In genomic region chr10:19562598-19562997, GRCm38 (mm10) we compare ENCODE assay signal across 33 mouse cellular contexts. TPM values are rescaled to one million over a fixed set of nuclear protein-coding genes. Genes with fewer than 3 reads are reported as not detected.
DNase-seq lines count a peak whose midpoint lies in the region; ATAC-seq and TF ChIP-seq lines count a peak whose summit lies in the region.
"Had no signal": no experiment of that assay in that cellular context is flagged by ENCODE, and none has a peak within 500 bp of the region (broad histone marks: within the 10 kb centered on the region; RNA-seq: fewer than 3 reads in every experiment).

No protein-coding gene starts in this region.

- 0 out of 2 replicates have a peak overlapping the region, but pooled peaks have one; percentile 9 for H3K27ac ChIP-seq in lung, postnatal 0 days (ENCODE audit: low read length)
- peak overlapping the region; percentile 11; the same call in 1 of the 2 replicates for H3K27ac ChIP-seq in bone marrow macrophage, adult 2 months (ENCODE audit: insufficient read depth, low read depth, low read length)
- H3K27ac ChIP-seq in forebrain, embryonic 16.5 days (ENCODE audit: low read length), result no peak overlapping the region
- H3K27ac ChIP-seq: hindbrain, embryonic 15.5 days; limb, embryonic 13.5 days; liver, embryonic 13.5 days; midbrain, embryonic 10.5 days had no signal

- H3K9ac ChIP-seq in lung, postnatal 0 days (replicated peaks; ENCODE audit: low read depth), result no peak overlapping the region
- H3K9ac ChIP-seq in forebrain, embryonic 16.5 days (replicated peaks; ENCODE audit: low read depth, low read length), result no peak overlapping the region
- H3K9ac ChIP-seq: hindbrain, embryonic 15.5 days; limb, embryonic 13.5 days; liver, embryonic 13.5 days; lung, embryonic 14.5 days had no signal

- no peak for TF ChIP-seq POLR2A in bone marrow macrophage, adult 2 months (IDR thresholded peaks at IDR 0.05; ENCODE audit: borderline replicate concordance, low read depth, low read length)

- 93% methylated on average over 3 of the region's 3 CpGs for WGBS in lung, postnatal 0 days
- WGBS in forebrain, embryonic 16.5 days, result over 99% methylated on average over 3 of the region's 3 CpGs

- H3K4me1 ChIP-seq in lung, postnatal 0 days (ENCODE audit: insufficient read depth, low read depth, low read length), result no peaks in the 10 kb centered on the region
- peaks cover 32% of the 10 kb centered on the region for H3K4me1 ChIP-seq in bone marrow macrophage, adult 2 months (ENCODE audit: control insufficient read depth, insufficient read depth, low read length)
- no peaks in the 10 kb centered on the region for H3K4me1 ChIP-seq in forebrain, embryonic 16.5 days (replicated peaks; ENCODE audit: control insufficient read depth, insufficient read depth, low read length)
- H3K4me1 ChIP-seq: hindbrain, embryonic 15.5 days; limb, embryonic 13.5 days; liver, embryonic 13.5 days; midbrain, embryonic 10.5 days had no signal

- H3K27me3 ChIP-seq in lung, postnatal 0 days (replicated peaks; ENCODE audit: insufficient read depth, low read length), result no peaks in the 10 kb centered on the region
- H3K27me3 ChIP-seq in forebrain, embryonic 16.5 days (replicated peaks; ENCODE audit: control insufficient read depth, insufficient read depth, low read length), result no peaks in the 10 kb centered on the region
- H3K27me3 ChIP-seq: hindbrain, embryonic 15.5 days; limb, embryonic 13.5 days; liver, embryonic 13.5 days had no signal

- TF ChIP-seq CTCF in lung, postnatal 0 days (IDR thresholded peaks at IDR 0.05), result no peak
- no peak for TF ChIP-seq CTCF in bone marrow macrophage, adult 2 months (IDR thresholded peaks at IDR 0.05; ENCODE audit: low read depth, low read length)

- no peaks in the 10 kb centered on the region for H3K9me3 ChIP-seq in lung, postnatal 0 days (ENCODE audit: low read length)
- no peaks in the 10 kb centered on the region for H3K9me3 ChIP-seq in forebrain, embryonic 16.5 days (ENCODE audit: control insufficient read depth, low read length)
- H3K9me3 ChIP-seq: hindbrain, embryonic 15.5 days; limb, embryonic 13.5 days; liver, embryonic 13.5 days; midbrain, embryonic 10.5 days had no signal

- DNase-seq in lung, postnatal 0 days (ENCODE audit: low spot score), result no peak
- no peak for DNase-seq in lung, postnatal 36 days
- peak; percentile 83 for DNase-seq in 416B (ENCODE audit: low read depth)
- DNase-seq: adrenal gland, postnatal 25 days; cerebellum, adult 11-12 months; cerebellum, postnatal 10 days; heart, postnatal 36 days; kidney, adult 8-10 months; kidney, postnatal 25 days; layer of hippocampus, postnatal 36 days; liver, embryonic 13.5 days; lung, postnatal 4 days; right cerebral cortex, adult 18-20 months; right cerebral cortex, postnatal 4 days had no signal

- ATAC-seq in lung, postnatal 0 days, result no peak
- ATAC-seq in megakaryocyte progenitor cell, adult 5-6 weeks (replicated peaks; ENCODE audit: poor library complexity), result peak; percentile 92
- no peak for ATAC-seq in erythroblast, adult 5-6 weeks (replicated peaks; ENCODE audit: low FRiP score, poor library complexity, severe bottlenecking)
- no peak for ATAC-seq in forebrain, embryonic 16.5 days
- ATAC-seq: CD4-positive, CD25-positive, alpha-beta regulatory T cell, adult 4 months had no signal

- no peak overlapping the region for H3K4me2 ChIP-seq in lung, postnatal 0 days (replicated peaks; ENCODE audit: low read depth, low read length)
- no peak overlapping the region for H3K4me2 ChIP-seq in forebrain, embryonic 16.5 days (ENCODE audit: low read length)
- H3K4me2 ChIP-seq: heart, embryonic 11.5 days; hindbrain, embryonic 15.5 days; limb, embryonic 13.5 days; liver, embryonic 13.5 days; lung, embryonic 14.5 days had no signal

- H3K4me3 ChIP-seq in lung, postnatal 0 days (ENCODE audit: low read depth, low read length), result no peak overlapping the region
- no peak overlapping the region for H3K4me3 ChIP-seq in bone marrow macrophage, adult 2 months (ENCODE audit: insufficient read depth, low read length)
- no peak overlapping the region for H3K4me3 ChIP-seq in forebrain, embryonic 16.5 days (replicated peaks; ENCODE audit: low read length)
- H3K4me3 ChIP-seq: hindbrain, embryonic 15.5 days; limb, embryonic 13.5 days; liver, embryonic 13.5 days; midbrain, embryonic 10.5 days had no signal

- no peaks in the 10 kb centered on the region for H3K36me3 ChIP-seq in lung, postnatal 0 days (ENCODE audit: insufficient read depth, low read length)
- no peaks in the 10 kb centered on the region for H3K36me3 ChIP-seq in forebrain, embryonic 16.5 days (ENCODE audit: control insufficient read depth, insufficient read depth)
- H3K36me3 ChIP-seq: hindbrain, embryonic 15.5 days; limb, embryonic 13.5 days; liver, embryonic 13.5 days; midbrain, embryonic 10.5 days had no signal

- no peak for TF ChIP-seq EP300 in lung, postnatal 0 days (IDR thresholded peaks at IDR 0.05)

RNA-seq across cellular contexts. Expression of gene Ifngr1, which starts 29.2 kb away (rescaled TPM):
- 138 and 159 TPM in 2 replicates for polyA plus RNA-seq in lung, postnatal 0 days (2015; fragmentation: Nextera tagmentation; extraction: Ambion mirVana)
- polyA plus RNA-seq in bone marrow macrophage, adult 2 months (2012; ENCODE audit: insufficient read depth, insufficient read length, missing spikeins), result 346 and 347 TPM in 2 replicates
- 384 and 439 TPM in 2 replicates for total RNA-seq in megakaryocyte progenitor cell, adult 5-6 weeks (2015)
- 295 and 330 TPM in 2 replicates for total RNA-seq in megakaryocyte progenitor cell, adult 5-6 weeks (2017)
- total RNA-seq in erythroblast, adult 5-6 weeks (2015; ENCODE audit: low replicate concordance), result 92.8 and 102 TPM in 2 replicates
- total RNA-seq in erythroblast, adult 5-6 weeks (2017; ENCODE audit: low replicate concordance), result 62.2 and 70.7 TPM in 2 replicates
- 16.8 and 19.7 TPM in 2 replicates for polyA plus RNA-seq in forebrain, embryonic 16.5 days (2015; fragmentation: Nextera tagmentation; extraction: Ambion mirVana)

RNA-seq across cellular contexts. Expression of gene Il22ra2, which starts 59.2 kb away (rescaled TPM):
- 0.05 and 0.12 TPM in 2 replicates for polyA plus RNA-seq in lung, postnatal 0 days (2015; fragmentation: Nextera tagmentation; extraction: Ambion mirVana)
- not detected in 2 replicates for polyA plus RNA-seq in bone marrow macrophage, adult 2 months (2012; ENCODE audit: insufficient read depth, insufficient read length, missing spikeins)
- total RNA-seq in megakaryocyte progenitor cell, adult 5-6 weeks (2015), result 4.3 and 4.6 TPM in 2 replicates
- 3.2 and 7.7 TPM in 2 replicates for total RNA-seq in megakaryocyte progenitor cell, adult 5-6 weeks (2017)
- 3.5 TPM in 1 of 2 replicates, not detected in the other for total RNA-seq in erythroblast, adult 5-6 weeks (2015; ENCODE audit: low replicate concordance)
- 0.28 and 1.4 TPM in 2 replicates for total RNA-seq in erythroblast, adult 5-6 weeks (2017; ENCODE audit: low replicate concordance)
- polyA plus RNA-seq in forebrain, embryonic 16.5 days (2015; fragmentation: Nextera tagmentation; extraction: Ambion mirVana), result not detected in 2 replicates
- total RNA-seq: adrenal gland, postnatal 25 days; gastrocnemius, postnatal 4 days; heart, postnatal 36 days; layer of hippocampus, adult 8-10 months; layer of hippocampus, postnatal 36 days; left cerebral cortex, postnatal 25 days; midbrain, postnatal 0 days had no signal
- polyA plus RNA-seq: CD4-positive, CD25-positive, alpha-beta regulatory T cell, adult 4 months; embryonic facial prominence, embryonic 11.5 days; forebrain, embryonic 11.5 days; heart, embryonic 11.5 days; hindbrain, embryonic 15.5 days; intestine, embryonic 14.5 days; limb, embryonic 13.5 days; lung, embryonic 14.5 days; midbrain, embryonic 10.5 days; midbrain, postnatal 0 days; neural tube, embryonic 14.5 days; stomach, embryonic 16.5 days had no signal
